Mouse (Mus musculus): ENCODE data around the gene Pmf1. TPM values are rescaled to one million over a fixed set of nuclear protein-coding genes. Genes with fewer than 3 reads are reported as not detected.

Gene Pmf1
- polyA plus RNA-seq (2012; fragmentation: generic; extraction: Trizol): 117 TPM
- long read RNA-seq, experiment 1, transcript Pmf1-201 (5 exons, 1,007 nt): major isoform, 40 of 56 reads
- long read RNA-seq, experiment 1, partial matches to known transcripts: 1 of 56 reads
- long read RNA-seq, experiment 1, other reads (novel, unspliced or antisense): 12 of 56 reads
- long read RNA-seq, experiment 2, transcript Pmf1-201 (5 exons, 1,007 nt): major isoform, 20 of 21 reads
- long read RNA-seq, experiment 2, partial matches to known transcripts: 0 of 21 reads
- long read RNA-seq, experiment 2, other reads (novel, unspliced or antisense): 1 of 21 reads

DNA sequence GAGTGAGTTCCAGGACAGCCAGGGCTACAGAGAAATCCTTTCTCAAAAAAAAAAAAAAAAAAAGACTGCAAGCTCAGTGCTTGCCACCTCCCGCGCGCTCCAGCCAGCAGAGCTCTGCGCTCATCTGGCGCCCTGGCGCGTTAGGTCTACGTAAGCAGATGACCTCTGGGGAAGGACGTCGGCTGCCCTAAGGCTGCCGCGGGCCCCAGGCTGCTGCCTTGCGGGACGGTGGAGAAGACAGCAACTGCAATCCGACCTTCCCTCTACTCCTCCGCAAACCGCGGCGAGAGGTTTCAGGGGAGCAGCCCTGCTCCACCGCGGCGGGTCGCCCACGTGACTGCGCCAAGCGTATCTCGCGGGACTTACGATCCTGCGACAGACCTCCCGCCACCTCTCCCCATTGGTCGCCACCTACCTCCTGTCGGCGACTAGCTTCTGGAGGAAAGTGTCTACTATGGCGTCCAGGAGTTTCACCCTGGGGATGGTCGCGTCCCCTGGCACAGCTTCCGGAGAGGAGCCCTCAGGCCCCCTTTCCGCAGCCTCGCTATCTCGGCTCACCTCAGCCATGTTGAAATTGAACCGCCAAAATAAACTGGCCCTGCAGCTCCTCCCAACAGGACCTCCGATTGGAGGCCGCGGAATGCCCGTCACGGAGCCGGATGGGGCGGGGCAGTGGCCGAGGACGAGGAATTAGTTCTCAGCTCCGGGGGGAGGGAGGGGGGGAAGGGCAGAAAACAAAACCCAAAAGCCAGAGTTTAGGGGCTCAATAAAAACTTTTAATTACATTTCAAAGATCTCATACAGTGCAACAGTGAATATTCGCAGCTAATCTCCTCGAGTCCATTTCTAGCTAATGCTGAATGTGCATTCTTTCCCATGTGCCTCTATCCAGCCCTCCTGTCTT lies at the start of gene Pmf1:
TSS of gene Pmf1 (minus strand) at position 591 of the 904 bp plus-strand sequence.
- TF ChIP-seq USF1 (IDR thresholded peaks at IDR 0.05; ENCODE audit: low read depth) (peak; percentile 95), CTCF (IDR thresholded peaks at IDR 0.05; ENCODE audit: control insufficient read depth, insufficient read depth, insufficient read length) (no peak), MAX (IDR thresholded peaks at IDR 0.05) (peak; percentile 82), CEBPB (IDR thresholded peaks at IDR 0.05; ENCODE audit: low read depth) (no peak), MYOG (IDR thresholded peaks at IDR 0.05; ENCODE audit: control insufficient read depth, extremely low read depth, insufficient read length) (no peak)
- peaks cover 27% of the 10 kb centered on the region for H3K36me3 ChIP-seq (ENCODE audit: control insufficient read depth, insufficient read depth)

DNA sequence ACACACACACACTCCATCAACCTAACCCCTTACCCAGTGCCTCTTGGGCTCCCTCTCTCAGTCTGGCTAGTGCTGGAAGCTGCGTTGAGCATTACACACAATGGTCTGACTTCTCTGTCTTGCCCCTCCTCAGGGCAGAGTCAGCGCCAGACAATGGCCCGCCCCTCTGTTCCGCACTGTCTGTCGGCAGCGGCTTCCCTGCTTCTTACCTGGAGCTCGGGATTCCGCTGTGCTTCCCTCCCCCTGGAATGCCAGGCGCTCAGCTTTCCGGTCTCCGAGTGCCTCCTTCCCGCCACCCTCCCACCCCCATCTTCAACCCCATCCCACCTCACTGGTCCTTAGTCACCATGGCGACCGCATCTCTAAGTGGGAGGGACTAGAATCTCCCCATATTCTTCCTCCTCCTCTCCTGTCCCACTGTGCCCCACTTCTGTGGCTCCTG lies 48.7 kb upstream of the Pmf1 start:
- Histone ChIP-seq H3K27me3 (ENCODE audit: control insufficient read depth, insufficient read depth, insufficient read length) (no peaks in the 10 kb centered on the region), H3K36me3 (ENCODE audit: control insufficient read depth, insufficient read depth) (no peaks in the 10 kb centered on the region), H3K4me3 (ENCODE audit: insufficient read depth, poor library complexity, severe bottlenecking) (no peak overlapping the region), H3K79me3 (ENCODE audit: low read depth) (no peaks in the 10 kb centered on the region), H3K79me2 (ENCODE audit: control insufficient read depth, insufficient read depth) (no peaks in the 10 kb centered on the region), H3ac (ENCODE audit: control insufficient read depth, insufficient read length, low read depth) (no peak overlapping the region)
- TF ChIP-seq USF1 (IDR thresholded peaks at IDR 0.05; ENCODE audit: low read depth): no peak
- no peak for TF ChIP-seq MAX (IDR thresholded peaks at IDR 0.05)
- TF ChIP-seq CEBPB (IDR thresholded peaks at IDR 0.05; ENCODE audit: low read depth): no peak
- no peak for TF ChIP-seq CTCF (IDR thresholded peaks at IDR 0.05; ENCODE audit: control insufficient read depth, insufficient read depth, insufficient read length)
- no peak for TF ChIP-seq FOSL1 (IDR thresholded peaks at IDR 0.05; ENCODE audit: insufficient read depth, low read length, poor library complexity, severe bottlenecking)
- TF ChIP-seq MYOG (IDR thresholded peaks at IDR 0.05; ENCODE audit: control insufficient read depth, extremely low read depth, insufficient read length): no peak
- no peak for TF ChIP-seq MYOD1 (IDR thresholded peaks at IDR 0.05; ENCODE audit: control insufficient read depth, insufficient read length, low read depth)

More for the DNA sequence above, at the start of gene Pmf1:
- H3K4me3 ChIP-seq (ENCODE audit: insufficient read depth, poor library complexity, severe bottlenecking): peak within 1 kb of the TSS; percentile 50
- peaks cover 48% of the 10 kb centered on the region for H3K79me2 ChIP-seq (ENCODE audit: control insufficient read depth, insufficient read depth)
- H3K27me3 ChIP-seq (ENCODE audit: control insufficient read depth, insufficient read depth, insufficient read length): no peaks in the 10 kb centered on the region
- peaks cover 20% of the 10 kb centered on the region for H3K79me3 ChIP-seq (ENCODE audit: low read depth)
- H3ac ChIP-seq (ENCODE audit: control insufficient read depth, insufficient read length, low read depth): peak within 1 kb of the TSS; percentile 99

DNA sequence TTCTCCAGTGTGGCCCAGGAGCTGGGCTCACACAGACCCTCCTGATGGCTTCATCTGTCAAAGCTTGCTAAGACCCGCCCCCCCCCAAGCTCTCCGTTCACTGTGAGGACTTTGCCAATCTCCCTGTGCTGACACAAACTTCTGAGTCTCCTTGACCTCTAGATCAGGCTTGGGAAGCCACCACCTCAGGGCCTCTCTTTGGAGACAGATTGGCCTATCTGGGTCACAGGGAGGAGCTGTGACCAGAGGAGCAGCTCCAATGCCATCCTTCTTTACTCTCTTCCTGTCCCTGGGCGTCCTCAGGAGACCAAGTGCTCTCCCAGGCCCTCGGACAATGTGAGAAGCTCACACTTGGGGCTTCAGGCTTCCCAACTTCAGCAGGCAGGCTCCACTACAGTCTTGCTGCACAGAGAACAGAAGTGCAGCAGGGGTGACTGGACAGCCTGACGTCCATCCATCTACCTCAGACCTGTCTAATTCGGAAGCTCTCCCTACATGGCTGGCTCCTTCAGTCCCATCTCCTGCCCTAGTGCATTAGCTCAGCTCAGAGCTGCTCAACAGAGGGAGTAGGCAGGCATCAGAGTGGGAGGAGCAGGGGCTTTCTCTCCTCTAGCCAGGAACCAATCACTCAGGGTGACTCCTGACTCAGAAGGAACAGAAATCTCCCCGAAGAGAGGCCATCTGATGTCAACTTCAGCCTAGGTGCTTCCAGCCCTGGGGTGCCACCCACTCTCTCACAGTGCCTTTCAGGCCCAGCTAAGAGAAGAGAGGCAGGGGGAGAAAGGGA lies 46.8 kb upstream of the Pmf1 start:
- no peaks in the 10 kb centered on the region for H3K27me3 ChIP-seq (ENCODE audit: control insufficient read depth, insufficient read depth, insufficient read length)
- H3K36me3 ChIP-seq (ENCODE audit: control insufficient read depth, insufficient read depth): no peaks in the 10 kb centered on the region
- H3ac ChIP-seq (ENCODE audit: control insufficient read depth, insufficient read length, low read depth): no peak overlapping the region
- H3K79me3 ChIP-seq (ENCODE audit: low read depth): no peaks in the 10 kb centered on the region
- no peak for TF ChIP-seq CTCF (IDR thresholded peaks at IDR 0.05; ENCODE audit: control insufficient read depth, insufficient read depth, insufficient read length)
- TF ChIP-seq MYOG (IDR thresholded peaks at IDR 0.05; ENCODE audit: control insufficient read depth, extremely low read depth, insufficient read length): no peak
- TF ChIP-seq USF1 (IDR thresholded peaks at IDR 0.05; ENCODE audit: low read depth): no peak
- TF ChIP-seq MYOD1 (IDR thresholded peaks at IDR 0.05; ENCODE audit: control insufficient read depth, insufficient read length, low read depth): no peak
- TF ChIP-seq FOSL1 (IDR thresholded peaks at IDR 0.05; ENCODE audit: insufficient read depth, low read length, poor library complexity, severe bottlenecking): no peak
- no peak for TF ChIP-seq MAX (IDR thresholded peaks at IDR 0.05)
- TF ChIP-seq CEBPB (IDR thresholded peaks at IDR 0.05; ENCODE audit: low read depth): no peak
- no peaks in the 10 kb centered on the region for H3K79me2 ChIP-seq (ENCODE audit: control insufficient read depth, insufficient read depth)
- H3K4me3 ChIP-seq (ENCODE audit: insufficient read depth, poor library complexity, severe bottlenecking): no peak overlapping the region

DNA sequence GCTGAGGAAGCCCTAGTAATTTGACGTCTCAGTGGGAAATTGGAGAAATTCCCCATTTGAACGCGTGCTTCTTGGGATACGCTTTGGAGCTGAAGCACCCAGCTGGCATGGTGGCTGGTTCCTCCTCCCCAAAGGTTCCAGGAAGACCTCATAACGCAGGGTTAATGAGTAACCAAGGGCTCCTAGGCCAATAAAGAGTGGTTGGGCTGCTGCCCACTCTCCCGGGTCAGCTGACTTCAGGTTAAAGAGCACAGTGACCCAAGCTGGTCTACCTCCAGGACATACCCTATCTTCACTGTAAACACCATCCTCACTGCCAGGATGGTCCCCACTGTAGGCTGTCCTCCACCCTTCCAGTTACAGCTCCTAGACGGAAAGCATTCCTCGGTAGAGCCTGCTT lies 46.2 kb upstream of the Pmf1 start:
- Histone ChIP-seq H3K36me3 (ENCODE audit: control insufficient read depth, insufficient read depth) (no peaks in the 10 kb centered on the region), H3K4me3 (ENCODE audit: insufficient read depth, poor library complexity, severe bottlenecking) (no peak overlapping the region), H3ac (ENCODE audit: control insufficient read depth, insufficient read length, low read depth) (no peak overlapping the region), H3K79me3 (ENCODE audit: low read depth) (no peaks in the 10 kb centered on the region), H3K27me3 (ENCODE audit: control insufficient read depth, insufficient read depth, insufficient read length) (no peaks in the 10 kb centered on the region), H3K79me2 (ENCODE audit: control insufficient read depth, insufficient read depth) (no peaks in the 10 kb centered on the region)
- no peak for TF ChIP-seq MAX (IDR thresholded peaks at IDR 0.05)
- TF ChIP-seq USF1 (IDR thresholded peaks at IDR 0.05; ENCODE audit: low read depth): no peak
- TF ChIP-seq FOSL1 (IDR thresholded peaks at IDR 0.05; ENCODE audit: insufficient read depth, low read length, poor library complexity, severe bottlenecking): no peak
- no peak for TF ChIP-seq MYOG (IDR thresholded peaks at IDR 0.05; ENCODE audit: control insufficient read depth, extremely low read depth, insufficient read length)
- no peak for TF ChIP-seq CEBPB (IDR thresholded peaks at IDR 0.05; ENCODE audit: low read depth)
- TF ChIP-seq MYOD1 (IDR thresholded peaks at IDR 0.05; ENCODE audit: control insufficient read depth, insufficient read length, low read depth): no peak

DNA sequence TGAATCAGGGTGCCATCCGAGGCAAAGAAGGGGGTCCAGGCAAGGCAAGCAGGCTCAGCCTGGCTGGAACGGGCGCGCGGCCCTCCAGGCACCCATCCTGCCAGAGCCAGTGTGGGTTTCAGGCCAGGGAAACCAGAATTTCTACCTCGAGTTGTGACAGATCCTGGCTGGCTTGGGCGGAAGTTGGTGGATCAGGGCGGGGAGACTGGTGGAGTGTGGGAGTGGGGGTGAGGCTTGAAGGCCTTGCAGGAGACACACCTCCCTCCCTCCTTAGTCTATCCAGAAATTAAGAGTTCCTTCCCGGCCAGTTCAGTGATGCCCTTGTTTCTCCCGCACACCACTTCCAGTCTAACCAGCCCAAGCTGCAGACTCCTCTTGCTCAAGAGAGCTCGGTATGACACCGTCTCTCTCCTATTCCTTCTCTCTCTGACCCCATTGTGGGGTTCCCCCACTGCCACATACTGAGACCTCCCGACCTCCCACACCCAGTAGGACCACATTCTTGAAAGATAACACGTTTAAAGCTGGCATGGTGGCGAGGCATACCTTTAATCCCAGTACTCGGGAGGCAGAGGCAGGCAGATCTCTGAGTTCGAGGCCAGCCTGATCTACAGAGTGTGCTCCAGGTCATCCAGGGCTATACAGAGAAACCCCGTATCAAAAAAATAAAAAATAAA lies 45.6 kb upstream of the Pmf1 start:
- H3K36me3 ChIP-seq (ENCODE audit: control insufficient read depth, insufficient read depth): no peaks in the 10 kb centered on the region
- no peak for TF ChIP-seq USF1 (IDR thresholded peaks at IDR 0.05; ENCODE audit: low read depth)
- no peak for TF ChIP-seq MAX (IDR thresholded peaks at IDR 0.05)
- TF ChIP-seq FOSL1 (IDR thresholded peaks at IDR 0.05; ENCODE audit: insufficient read depth, low read length, poor library complexity, severe bottlenecking): no peak
- no peak for TF ChIP-seq CEBPB (IDR thresholded peaks at IDR 0.05; ENCODE audit: low read depth)
- no peak for TF ChIP-seq MYOG (IDR thresholded peaks at IDR 0.05; ENCODE audit: control insufficient read depth, extremely low read depth, insufficient read length)
- no peak for TF ChIP-seq CTCF (IDR thresholded peaks at IDR 0.05; ENCODE audit: control insufficient read depth, insufficient read depth, insufficient read length)
- TF ChIP-seq MYOD1 (IDR thresholded peaks at IDR 0.05; ENCODE audit: control insufficient read depth, insufficient read length, low read depth): no peak
- no peak overlapping the region for H3K4me3 ChIP-seq (ENCODE audit: insufficient read depth, poor library complexity, severe bottlenecking)
- H3K27me3 ChIP-seq (ENCODE audit: control insufficient read depth, insufficient read depth, insufficient read length): no peaks in the 10 kb centered on the region
- no peaks in the 10 kb centered on the region for H3K79me2 ChIP-seq (ENCODE audit: control insufficient read depth, insufficient read depth)
- no peak overlapping the region for H3ac ChIP-seq (ENCODE audit: control insufficient read depth, insufficient read length, low read depth)
- no peaks in the 10 kb centered on the region for H3K79me3 ChIP-seq (ENCODE audit: low read depth)
